Mouse (Mus musculus): ENCODE measurements at regions not wholly inside any gene's neighbourhood (a gene's known extent, or its start where the extent isn't known, plus 50 kb on each side); places are given as distances from the start of the nearest gene placed in this dataset.

- DNase-seq, result no peak
- WGBS, result 76% methylated on average over 9 of the region's 9 CpGs
- Histone ChIP-seq H3K4me3 (ENCODE audit: control insufficient read depth, insufficient read depth, low read length) (no peak overlapping the region), H3K27me3 (ENCODE audit: control insufficient read depth, insufficient read depth, low read length) (no peaks in the 10 kb centered on the region), H3K36me3 (ENCODE audit: control insufficient read depth, insufficient read depth, low read length) (no peaks in the 10 kb centered on the region), H3K27ac (ENCODE audit: control insufficient read depth, insufficient read depth, low read length) (no peak overlapping the region), H3K4me1 (replicated peaks; ENCODE audit: control insufficient read depth, insufficient read depth, low read length) (no peaks in the 10 kb centered on the region)
- no peak for TF ChIP-seq CTCF (IDR thresholded peaks at IDR 0.05; ENCODE audit: borderline replicate concordance, control insufficient read depth, extremely low read depth, insufficient read depth, low read length, poor library complexity)
These were observed 114.9 kb downstream of the Bcl2l11 start for GRCm38 (mm10) chr2:128240536-128241279.

GRCm38 (mm10) chr2:128241280-128241665 is 115.4 kb downstream of the Bcl2l11 start:
- WGBS, result 87% methylated on average over 3 of the region's 3 CpGs
- DNase-seq, result no peak
- no peak overlapping the region for H3K4me3 ChIP-seq (ENCODE audit: control insufficient read depth, insufficient read depth, low read length)
- TF ChIP-seq POLR2A (IDR thresholded peaks at IDR 0.05; ENCODE audit: control insufficient read depth, extremely low read depth, insufficient read depth, low read length, poor library complexity), result no peak
- TF ChIP-seq CTCF (IDR thresholded peaks at IDR 0.05; ENCODE audit: borderline replicate concordance, control insufficient read depth, extremely low read depth, insufficient read depth, low read length, poor library complexity), result no peak
- no peaks in the 10 kb centered on the region for H3K36me3 ChIP-seq (ENCODE audit: control insufficient read depth, insufficient read depth, low read length)
- no peak overlapping the region for H3K27ac ChIP-seq (ENCODE audit: control insufficient read depth, insufficient read depth, low read length)
- no peaks in the 10 kb centered on the region for H3K27me3 ChIP-seq (ENCODE audit: control insufficient read depth, insufficient read depth, low read length)
- no peaks in the 10 kb centered on the region for H3K4me1 ChIP-seq (replicated peaks; ENCODE audit: control insufficient read depth, insufficient read depth, low read length)

GRCm38 (mm10) chr2:128245544-128245943 is 119.7 kb downstream of the Bcl2l11 start:
- no peak overlapping the region for H3K27ac ChIP-seq (ENCODE audit: control insufficient read depth, insufficient read depth, low read length)
- no peaks in the 10 kb centered on the region for H3K36me3 ChIP-seq (ENCODE audit: control insufficient read depth, insufficient read depth, low read length)
- H3K4me1 ChIP-seq (replicated peaks; ENCODE audit: control insufficient read depth, insufficient read depth, low read length), result no peaks in the 10 kb centered on the region
- DNase-seq, result no peak
- TF ChIP-seq CTCF (IDR thresholded peaks at IDR 0.05; ENCODE audit: borderline replicate concordance, control insufficient read depth, extremely low read depth, insufficient read depth, low read length, poor library complexity), result no peak
- no peak for TF ChIP-seq POLR2A (IDR thresholded peaks at IDR 0.05; ENCODE audit: control insufficient read depth, extremely low read depth, insufficient read depth, low read length, poor library complexity)
- no peak overlapping the region for H3K4me3 ChIP-seq (ENCODE audit: control insufficient read depth, insufficient read depth, low read length)
- no peaks in the 10 kb centered on the region for H3K27me3 ChIP-seq (ENCODE audit: control insufficient read depth, insufficient read depth, low read length)
- WGBS, result 99% methylated on average over 10 of the region's 10 CpGs

GRCm38 (mm10) chr2:128247967-128248366 is 122.1 kb downstream of the Bcl2l11 start:
- 94% methylated on average over 4 of the region's 4 CpGs for WGBS
- DNase-seq, result no peak
- no peak overlapping the region for H3K4me3 ChIP-seq (ENCODE audit: control insufficient read depth, insufficient read depth, low read length)

GRCm38 (mm10) chr2:128249188-128249587 is 123.3 kb downstream of the Bcl2l11 start:
- WGBS, result 96% methylated on average over 4 of the region's 4 CpGs
- Histone ChIP-seq H3K27me3 (ENCODE audit: control insufficient read depth, insufficient read depth, low read length) (no peaks in the 10 kb centered on the region), H3K27ac (ENCODE audit: control insufficient read depth, insufficient read depth, low read length) (no peak overlapping the region), H3K4me3 (ENCODE audit: control insufficient read depth, insufficient read depth, low read length) (no peak overlapping the region), H3K36me3 (ENCODE audit: control insufficient read depth, insufficient read depth, low read length) (no peaks in the 10 kb centered on the region), H3K4me1 (replicated peaks; ENCODE audit: control insufficient read depth, insufficient read depth, low read length) (peaks cover 4% of the 10 kb centered on the region; the same call in 1 of the 2 replicates)
- no peak for DNase-seq
- TF ChIP-seq POLR2A (IDR thresholded peaks at IDR 0.05; ENCODE audit: control insufficient read depth, extremely low read depth, insufficient read depth, low read length, poor library complexity), result no peak
- no peak for TF ChIP-seq CTCF (IDR thresholded peaks at IDR 0.05; ENCODE audit: borderline replicate concordance, control insufficient read depth, extremely low read depth, insufficient read depth, low read length, poor library complexity)

More at GRCm38 (mm10) chr2:128247967-128248366, 122.1 kb downstream of the Bcl2l11 start:
- peaks cover 4% of the 10 kb centered on the region; the same call in 1 of the 2 replicates for H3K4me1 ChIP-seq (replicated peaks; ENCODE audit: control insufficient read depth, insufficient read depth, low read length)
- no peak overlapping the region for H3K27ac ChIP-seq (ENCODE audit: control insufficient read depth, insufficient read depth, low read length)
- no peaks in the 10 kb centered on the region for H3K27me3 ChIP-seq (ENCODE audit: control insufficient read depth, insufficient read depth, low read length)
- H3K36me3 ChIP-seq (ENCODE audit: control insufficient read depth, insufficient read depth, low read length), result no peaks in the 10 kb centered on the region
- TF ChIP-seq CTCF (IDR thresholded peaks at IDR 0.05; ENCODE audit: borderline replicate concordance, control insufficient read depth, extremely low read depth, insufficient read depth, low read length, poor library complexity) (no peak), POLR2A (IDR thresholded peaks at IDR 0.05; ENCODE audit: control insufficient read depth, extremely low read depth, insufficient read depth, low read length, poor library complexity) (no peak)

GRCm38 (mm10) chr2:128249607-128250006 is 123.8 kb downstream of the Bcl2l11 start:
- H3K4me1 ChIP-seq (replicated peaks; ENCODE audit: control insufficient read depth, insufficient read depth, low read length), result peaks cover 4% of the 10 kb centered on the region; the same call in 1 of the 2 replicates
- H3K27ac ChIP-seq (ENCODE audit: control insufficient read depth, insufficient read depth, low read length), result no peak overlapping the region
- WGBS, result 79% methylated on average over 2 of the region's 2 CpGs
- H3K36me3 ChIP-seq (ENCODE audit: control insufficient read depth, insufficient read depth, low read length), result no peaks in the 10 kb centered on the region
- no peak for DNase-seq
- TF ChIP-seq CTCF (IDR thresholded peaks at IDR 0.05; ENCODE audit: borderline replicate concordance, control insufficient read depth, extremely low read depth, insufficient read depth, low read length, poor library complexity) (no peak), POLR2A (IDR thresholded peaks at IDR 0.05; ENCODE audit: control insufficient read depth, extremely low read depth, insufficient read depth, low read length, poor library complexity) (no peak)
- H3K4me3 ChIP-seq (ENCODE audit: control insufficient read depth, insufficient read depth, low read length), result no peak overlapping the region
- H3K27me3 ChIP-seq (ENCODE audit: control insufficient read depth, insufficient read depth, low read length), result no peaks in the 10 kb centered on the region
